Mouse (Mus musculus) regulatory T cell (primary cell): ENCODE results near the gene Gpr3.

ENCODE experiments used
- in situ Hi-C: fragments of 300-600 bp; cut with MboI, MseI; formaldehyde crosslinking; loops from one replicate; pipeline ENCODE4 v1.15.1; 2025; ENCODE audit warnings: high pct_unique_total_duplicates

Gpr3 gene

DNA sequence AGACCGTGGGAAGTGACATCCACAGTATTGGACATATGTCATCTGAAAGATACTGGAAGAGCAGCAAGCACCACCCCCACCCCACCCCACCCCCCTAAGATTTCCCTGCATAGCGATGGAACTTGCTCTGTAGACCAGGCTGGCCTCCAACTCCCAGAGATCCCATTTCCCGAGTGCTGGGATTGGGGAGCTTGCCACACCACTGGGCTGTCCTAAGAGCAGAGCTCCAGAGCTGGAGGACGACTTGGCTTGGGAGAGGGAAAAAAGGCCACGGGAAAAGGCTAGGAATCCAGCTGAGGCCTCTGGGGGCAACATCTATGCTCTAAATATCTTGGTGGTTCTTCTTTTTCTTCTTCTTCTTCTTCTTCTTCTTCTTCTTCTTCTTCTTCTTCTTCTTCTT, 22.4 kb upstream of the Gpr3 start:
- in situ Hi-C loops, result no loop called here

DNA sequence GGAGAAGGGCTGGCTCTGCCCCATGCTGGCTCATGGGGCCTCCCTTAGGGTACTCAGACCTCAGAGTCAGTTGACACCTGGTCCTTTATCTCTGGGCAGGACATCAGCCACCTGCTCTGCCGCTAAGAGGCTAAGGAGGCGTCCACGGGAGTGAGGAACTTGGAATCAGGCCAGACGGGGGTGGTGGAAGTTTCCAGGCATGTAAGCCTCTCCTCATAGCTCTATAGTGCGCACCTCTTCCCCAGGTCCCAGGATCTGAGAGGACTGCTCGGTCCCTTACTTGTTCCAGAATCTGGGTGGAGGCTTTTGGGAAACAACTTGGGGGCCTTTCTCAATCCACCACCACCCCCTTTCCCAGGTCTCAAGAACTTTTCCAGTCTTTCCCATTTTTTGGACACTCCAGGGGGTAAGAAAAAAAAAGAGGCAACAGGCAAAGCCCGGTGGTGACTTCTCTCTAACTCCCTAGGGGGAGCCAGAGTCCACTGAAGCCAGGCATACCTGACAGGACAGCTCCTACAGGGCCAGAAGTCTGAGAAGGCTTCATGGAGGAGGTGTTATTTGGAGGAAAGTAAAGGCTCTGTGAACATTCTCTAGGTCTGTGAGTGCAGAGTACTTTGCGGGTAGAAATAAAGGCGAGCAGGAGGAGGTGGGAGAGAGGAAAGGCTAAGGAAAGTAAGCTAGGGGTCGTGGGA, 21.1 kb upstream of the Gpr3 start:
- in situ Hi-C loops, result no loop called here

DNA sequence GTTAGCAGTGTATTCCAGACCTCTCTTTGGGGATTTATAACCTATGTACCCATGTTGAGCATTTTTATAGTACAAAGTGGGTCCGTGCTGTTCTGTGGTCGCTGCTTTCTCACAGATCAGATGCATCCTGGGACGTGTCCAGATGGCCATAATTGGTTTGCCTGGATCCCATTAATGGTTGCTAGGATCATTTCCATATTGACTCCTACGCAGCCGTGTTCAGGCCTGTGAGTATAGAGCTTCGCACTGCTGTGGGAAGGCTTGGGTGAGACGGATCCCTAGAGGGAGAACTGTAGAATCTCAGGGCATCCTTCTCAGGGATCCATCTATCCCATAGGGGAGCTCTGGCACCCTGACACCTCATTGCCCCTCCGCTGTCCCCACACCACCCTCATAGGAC, 17.2 kb upstream of the Gpr3 start:
- in situ Hi-C loops, result no loop called here

- in situ Hi-C loops, result no loop called here
Measured at GRCm38 (mm10) chr4:133227636-133228035, 15.3 kb upstream of the Gpr3 start.

DNA sequence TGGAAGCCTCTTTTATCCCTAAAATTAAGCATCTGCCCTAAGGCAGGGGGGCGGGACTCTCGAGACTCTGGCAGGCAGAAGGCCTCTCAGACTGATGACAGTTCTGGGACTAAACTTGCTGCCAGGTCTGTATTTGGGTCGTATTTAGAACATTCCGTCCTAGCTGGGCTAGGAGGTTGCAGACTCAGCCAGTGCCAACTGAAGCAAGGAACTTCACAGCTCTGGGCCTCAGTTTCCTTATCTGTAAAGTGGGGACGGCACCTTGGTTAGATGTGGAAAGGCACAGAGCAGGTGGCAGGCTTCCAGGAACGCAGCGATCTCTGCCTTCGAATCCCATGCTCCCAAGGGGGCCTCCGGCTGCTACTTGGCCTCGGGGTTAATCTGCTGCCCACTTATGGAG, 13.7 kb upstream of the Gpr3 start:
- in situ Hi-C loops, result no loop called here

- in situ Hi-C loops, result no loop called here
Measured at GRCm38 (mm10) chr4:133223875-133224274, 11.5 kb upstream of the Gpr3 start.

GRCm38 (mm10) chr4:133221701-133222100, 9.4 kb upstream of the Gpr3 start:
- in situ Hi-C loops, result no loop called here

- in situ Hi-C loops, result no loop called here
Measured at GRCm38 (mm10) chr4:133220656-133221055, 8.3 kb upstream of the Gpr3 start.

- in situ Hi-C loops, result no loop called here
Measured at GRCm38 (mm10) chr4:133218745-133219144, 6.4 kb upstream of the Gpr3 start.

DNA sequence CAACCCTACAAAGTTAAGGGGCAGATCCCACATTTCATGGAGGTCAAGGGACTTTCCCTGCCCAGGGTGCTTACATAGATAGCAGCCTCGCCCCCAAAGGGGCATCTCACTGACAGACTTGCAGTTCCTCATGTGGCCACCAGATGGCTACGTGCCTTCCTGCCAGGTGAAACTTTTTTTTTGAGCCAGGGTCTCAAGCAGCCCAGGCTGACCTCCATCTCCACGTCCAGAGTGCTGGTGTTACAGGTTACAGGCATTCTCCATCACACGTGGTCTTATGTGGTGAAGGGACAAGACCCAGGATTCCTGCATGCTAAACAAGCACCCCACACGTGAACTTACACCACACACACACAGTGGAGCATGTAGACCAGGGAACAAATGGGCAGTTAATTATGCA, 5.3 kb upstream of the Gpr3 start:
- in situ Hi-C loops, result no loop called here

DNA sequence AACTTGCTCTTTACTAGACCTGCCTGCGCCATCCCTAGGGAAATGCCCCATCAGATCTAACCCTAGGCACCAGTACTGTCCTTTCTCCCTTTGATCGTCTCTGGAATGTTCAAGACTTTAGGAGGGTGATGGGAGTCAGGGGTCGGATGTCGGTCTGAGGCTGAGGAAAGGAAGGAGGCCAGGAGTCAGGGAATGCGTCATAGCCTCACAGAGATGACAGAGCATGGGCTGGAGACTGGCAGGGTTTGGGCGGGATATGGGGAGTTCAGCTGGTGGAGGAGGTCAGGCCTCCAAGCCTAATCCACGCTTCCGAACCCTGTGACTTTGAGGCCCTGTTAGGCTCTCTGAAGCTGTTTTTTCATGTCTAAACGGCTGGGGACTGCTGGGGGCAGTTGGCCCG, 1.3 kb upstream of the Gpr3 start:
- in situ Hi-C loops, result loop anchor here (5.0 kb wide), 2 partner anchors 34 to 84 kb away; no protein-coding TSS in a partner anchor

DNA sequence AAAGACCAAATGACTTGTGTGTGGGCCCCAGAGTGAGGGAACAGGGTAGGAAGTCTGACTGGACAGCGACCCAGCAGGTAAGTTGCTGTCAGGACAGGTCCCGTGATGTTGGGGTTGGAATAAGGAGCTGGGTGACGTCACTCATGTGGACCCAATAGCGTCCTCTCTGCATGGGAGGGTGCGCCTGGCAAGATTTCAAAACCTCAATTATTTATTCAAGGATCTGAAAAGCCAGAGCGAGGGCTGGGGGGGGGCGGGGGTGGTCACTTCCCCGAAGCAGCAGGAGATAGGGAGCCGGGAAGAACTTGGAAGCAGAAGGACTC, 893 bp upstream of the Gpr3 start:
- in situ Hi-C loops, result loop anchor here (5.0 kb wide), 2 partner anchors 34 to 84 kb away; no protein-coding TSS in a partner anchor

DNA sequence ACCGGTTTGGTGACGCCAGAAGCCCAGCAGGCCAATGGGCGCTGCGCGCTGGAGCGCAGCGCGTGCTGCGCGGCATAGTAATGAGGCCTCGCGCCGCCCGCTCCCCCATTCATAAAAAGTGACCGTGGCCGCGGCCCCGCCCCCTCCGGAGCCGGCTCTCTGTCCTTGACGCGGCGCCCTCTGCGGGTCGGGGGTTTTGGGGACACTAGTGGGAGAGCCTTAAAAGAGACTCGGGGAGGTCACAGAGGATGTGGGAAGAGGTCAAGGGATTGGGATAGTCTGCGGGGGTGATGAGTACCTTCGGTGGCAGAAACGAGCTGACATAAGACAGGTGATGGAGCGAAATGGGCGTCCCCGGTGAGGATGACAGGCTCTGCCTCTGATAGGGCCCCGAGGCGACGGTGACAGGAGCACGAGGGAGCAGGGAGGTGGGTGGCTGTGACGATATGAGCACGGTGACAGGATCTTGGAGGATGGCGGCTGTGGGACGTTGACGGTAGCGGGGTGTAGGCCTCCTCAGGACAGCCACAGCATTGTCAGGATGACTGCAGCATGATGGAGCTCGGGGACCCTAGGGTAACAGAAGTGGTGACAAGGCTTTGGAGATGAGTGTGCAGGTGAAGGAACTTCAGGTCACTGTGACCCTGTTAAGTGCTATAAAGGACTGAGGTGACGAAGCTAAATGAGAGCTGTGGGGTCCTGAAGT, 379 bp upstream of the Gpr3 start:
- in situ Hi-C loops, result loop anchor here (5.0 kb wide), 2 partner anchors 35 to 85 kb away; no protein-coding TSS in a partner anchor

GRCm38 (mm10) chr4:133210788-133211390, 1.4 kb downstream of the Gpr3 start:
- in situ Hi-C loops, result loop anchor here (5.0 kb wide), 2 partner anchors 36 to 86 kb away; no protein-coding TSS in a partner anchor

- in situ Hi-C loops, result loop anchor here (5.0 kb wide), 2 partner anchors 37 to 87 kb away; no protein-coding TSS in a partner anchor
Measured at GRCm38 (mm10) chr4:133210023-133210787, 2.1 kb downstream of the Gpr3 start.

GRCm38 (mm10) chr4:133209366-133209765, 3.0 kb downstream of the Gpr3 start:
- in situ Hi-C loops, result no loop called here

GRCm38 (mm10) chr4:133204379-133204778, 8.0 kb downstream of the Gpr3 start:
- in situ Hi-C loops, result no loop called here

GRCm38 (mm10) chr4:133203591-133203990, 8.7 kb downstream of the Gpr3 start:
- in situ Hi-C loops, result no loop called here

DNA sequence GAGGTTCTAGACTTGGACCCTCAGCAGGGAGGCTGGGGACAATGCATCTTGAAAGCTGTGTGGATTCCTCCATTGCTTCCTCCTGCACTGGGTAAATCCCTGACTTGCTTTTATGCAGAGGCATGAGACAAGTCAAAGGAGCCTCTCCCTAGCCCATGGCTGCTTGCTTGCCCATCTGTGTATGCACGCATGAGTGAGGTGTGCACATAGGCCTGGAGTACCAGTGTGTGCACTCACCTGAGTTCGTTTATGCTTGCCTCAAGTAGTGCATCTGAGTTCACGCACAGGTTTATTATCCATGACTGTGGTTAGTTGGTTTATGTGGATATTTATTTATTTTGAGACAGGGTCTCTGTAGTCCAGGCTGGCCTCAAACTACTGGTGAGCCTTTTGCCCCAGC, 10.1 kb downstream of the Gpr3 start:
- in situ Hi-C loops, result no loop called here

DNA sequence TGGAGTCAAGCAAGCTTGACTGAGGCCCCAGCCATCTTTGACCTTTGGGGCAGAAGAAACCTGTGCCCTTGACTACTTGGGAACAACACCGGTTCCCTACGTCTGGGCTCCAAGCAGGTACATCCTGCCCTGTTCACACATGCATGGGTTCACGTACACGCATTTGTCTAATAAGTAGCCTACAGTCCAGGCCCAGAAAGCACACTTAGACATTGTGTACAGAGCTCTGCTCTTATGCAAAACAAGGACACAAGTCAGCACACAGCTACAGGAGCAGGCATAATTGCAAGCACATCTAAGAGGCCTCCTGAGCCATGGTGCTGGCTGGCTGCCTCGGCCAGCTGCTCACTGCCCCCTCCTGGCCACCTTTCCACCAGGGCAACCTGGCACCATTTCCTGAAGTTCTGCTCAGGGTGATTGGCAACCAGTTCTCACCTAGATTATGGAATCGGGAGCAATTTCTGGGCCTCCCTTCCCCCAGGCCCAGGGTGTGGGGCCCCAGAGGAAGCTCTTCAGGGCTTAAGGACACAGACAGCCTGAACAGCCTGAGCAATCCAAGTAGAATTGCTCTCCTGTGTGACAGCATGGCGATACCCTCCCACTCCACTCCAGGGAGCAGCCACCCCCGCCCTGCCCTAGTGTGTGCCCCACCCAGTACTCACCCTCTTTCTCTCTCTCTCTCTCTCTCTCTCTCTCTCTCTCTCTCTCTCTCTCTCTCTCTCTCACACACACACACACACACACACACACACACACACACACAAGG, 11.1 kb downstream of the Gpr3 start:
- in situ Hi-C loops, result no loop called here

- in situ Hi-C loops, result no loop called here
Measured at GRCm38 (mm10) chr4:133200343-133200742, 12.0 kb downstream of the Gpr3 start.
